Mouse (Mus musculus) limb, embryonic 14.5 days (tissue): ENCODE results near the gene Ust. TPM values are rescaled to one million over a fixed set of nuclear protein-coding genes. Genes with fewer than 3 reads are reported as not detected.

Experiments used
- ATAC-seq: fragments of 200-750 bp; cut with Nextera tagmentation; 2 replicates; pipeline ENCODE4 v1.8.0; 2017; ENCODE audit warnings: low read depth, moderate number of reproducible peaks, moderate TSS enrichment; ENCODE audit not compliant: low FRiP score
- DNase-seq: peaks from one replicate; pipeline ENCODE4 v3.0.0-alpha.2; 2015; ENCODE audit warnings: low spot score
- H3K27ac ChIP-seq: fragments of 300-500 bp; sonication (generic); replicated peaks from 2 replicates; pipeline ENCODE4 v1.5.1; 2014; ENCODE audit warnings: low read depth, mild to moderate bottlenecking, low read length, moderate library complexity, mixed read lengths
- H3K27me3 ChIP-seq: fragments of 300-500 bp; sonication (generic); 2 replicates; pipeline ENCODE4 v1.6.1; 2014; ENCODE audit warnings: low read length, mixed read lengths; ENCODE audit not compliant: control insufficient read depth, insufficient read depth
- H3K36me3 ChIP-seq: fragments of 300-500 bp; sonication (generic); 2 replicates; pipeline ENCODE4 v1.6.1; 2014; ENCODE audit warnings: mild to moderate bottlenecking, low read length, moderate library complexity, mixed read lengths; ENCODE audit not compliant: control insufficient read depth, insufficient read depth
- H3K4me1 ChIP-seq: fragments of 300-500 bp; sonication (generic); 2 replicates; pipeline ENCODE4 v1.6.1; 2014; ENCODE audit warnings: antibody characterized with exemption, low read length, mixed read lengths; ENCODE audit not compliant: control insufficient read depth, insufficient read depth
- H3K4me2 ChIP-seq: fragments of 300-500 bp; sonication (generic); replicated peaks from 2 replicates; pipeline ENCODE4 v1.6.1; 2014; ENCODE audit warnings: low read depth, mild to moderate bottlenecking, low read length, moderate library complexity; ENCODE audit not compliant: severe bottlenecking
- H3K4me3 ChIP-seq: fragments of 300-500 bp; sonication (generic); replicated peaks from 2 replicates; pipeline ENCODE4 v1.5.1; 2014; ENCODE audit warnings: low read length
- H3K9ac ChIP-seq: fragments of 300-500 bp; sonication (generic); 2 replicates; pipeline ENCODE4 v1.6.1; 2014; ENCODE audit warnings: mild to moderate bottlenecking, low read depth, low read length, moderate library complexity; ENCODE audit not compliant: severe bottlenecking
- H3K9me3 ChIP-seq: fragments of 300-500 bp; sonication (generic); 2 replicates; pipeline ENCODE4 v1.6.1; 2016; ENCODE audit warnings: low read length; ENCODE audit not compliant: control insufficient read depth
- POLR2A ChIP-seq: fragments of 200-500 bp; IDR thresholded peaks from 2 replicates; pipeline ENCODE4 v1.8.0; 2012; ENCODE audit warnings: inconsistent platforms, mild to moderate bottlenecking, moderate library complexity, borderline replicate concordance; ENCODE audit not compliant: insufficient read depth, insufficient read length; ENCODE audit errors: extremely low read depth
- WGBS: fragments of 180-500 bp; shearing (Covaris S2); extraction: QIAGEN DNeasy Blood & Tissue Kit; methylation state at CpG from one replicate; pipeline ENCODE4 v1.1.7; 2014; 5-methylcytosine and 5-hydroxymethylcytosine counted together
- polyA plus RNA-seq, 2 experiments: library from polyadenylated mRNA; depleted of rRNA in 1 of 2; stranded (reverse) in 1 of 2; unstranded in 1 of 2; fragments of >200 nt; fragmentation: Nextera tagmentation in 1 of 2; extraction: Ambion mirVana in 1 of 2; gene quantifications; 2 replicates each; pipeline versions ENCODE4 v1.2.1 to v1.2.3; 2012 to 2014

Ust gene
- polyA plus RNA-seq, 2 experiments = 9.9 to 14.5 TPM

- WGBS = 26% methylated on average over 10 of the region's 10 CpGs
- TF ChIP-seq POLR2A = no peak
- no peaks in the 10 kb centered on the region for H3K36me3 ChIP-seq
- no peaks in the 10 kb centered on the region for H3K9me3 ChIP-seq
- H3K4me1 ChIP-seq = peaks cover 23% of the 10 kb centered on the region
- H3K27ac ChIP-seq = peak overlapping the region; percentile 65
- peak; percentile 54 for DNase-seq
- H3K4me3 ChIP-seq = no peak overlapping the region
- no peak overlapping the region for H3K9ac ChIP-seq
- ATAC-seq = no peak; the same call in 1 of the 2 replicates
- H3K4me2 ChIP-seq = peak overlapping the region; percentile 30; the same call in 1 of the 2 replicates
- H3K27me3 ChIP-seq = no peaks in the 10 kb centered on the region
Observed at GRCm38 (mm10) chr10:8213266-8213905, 305.2 kb downstream of the Ust start.

GRCm38 (mm10) chr10:8212611-8213226 is 305.9 kb downstream of the Ust start:
- 75% methylated on average over 11 of the region's 11 CpGs for WGBS
- Histone ChIP-seq H3K9me3 (no peaks in the 10 kb centered on the region), H3K9ac (no peak overlapping the region), H3K4me2 (no peak overlapping the region), H3K36me3 (no peaks in the 10 kb centered on the region), H3K27me3 (no peaks in the 10 kb centered on the region), H3K27ac (no peak overlapping the region), H3K4me3 (no peak overlapping the region), H3K4me1 (peaks cover 23% of the 10 kb centered on the region)
- TF ChIP-seq POLR2A = no peak
- DNase-seq (no peak), ATAC-seq (no peak)

- DNase-seq = no peak
Observed at GRCm38 (mm10) chr10:8211694-8212093, 306.9 kb downstream of the Ust start.

GRCm38 (mm10) chr10:8210366-8210765 is 308.3 kb downstream of the Ust start:
- Histone ChIP-seq H3K4me2 (no peak overlapping the region), H3K9ac (no peak overlapping the region), H3K4me3 (no peak overlapping the region), H3K27me3 (no peaks in the 10 kb centered on the region), H3K36me3 (0 out of 2 replicates have a peak, but pooled peaks cover 9% of the 10 kb centered on the region), H3K4me1 (peaks cover 23% of the 10 kb centered on the region), H3K9me3 (no peaks in the 10 kb centered on the region), H3K27ac (0 out of 2 replicates have a peak overlapping the region, but pooled peaks have one; percentile 19)
- no peak for TF ChIP-seq POLR2A
- WGBS = 80% methylated on average over 3 of the region's 3 CpGs
- DNase-seq (no peak), ATAC-seq (no peak)

More at GRCm38 (mm10) chr10:8211694-8212093, 306.9 kb downstream of the Ust start:
- Histone ChIP-seq H3K27ac (peak overlapping the region; percentile 48; the same call in 1 of the 2 replicates), H3K9me3 (no peaks in the 10 kb centered on the region), H3K27me3 (no peaks in the 10 kb centered on the region), H3K36me3 (0 out of 2 replicates have a peak, but pooled peaks cover 2% of the 10 kb centered on the region), H3K9ac (no peak overlapping the region), H3K4me1 (peaks cover 23% of the 10 kb centered on the region), H3K4me2 (no peak overlapping the region), H3K4me3 (no peak overlapping the region)
- 85% methylated on average over 5 of the region's 5 CpGs for WGBS
- no peak for TF ChIP-seq POLR2A
- ATAC-seq = peak; percentile 31; the same call in 1 of the 2 replicates

- no peak overlapping the region for H3K4me2 ChIP-seq
- no peak overlapping the region for H3K9ac ChIP-seq
- 95% methylated on average over 19 of the region's 19 CpGs for WGBS
- H3K27me3 ChIP-seq = no peaks in the 10 kb centered on the region
- no peak overlapping the region for H3K4me3 ChIP-seq
- ATAC-seq = no peak
- H3K4me1 ChIP-seq = 0 out of 2 replicates have a peak, but pooled peaks cover 3% of the 10 kb centered on the region
- 0 out of 2 replicates have a peak, but pooled peaks cover 9% of the 10 kb centered on the region for H3K36me3 ChIP-seq
- no peak for DNase-seq
- no peaks in the 10 kb centered on the region for H3K9me3 ChIP-seq
- no peak for TF ChIP-seq POLR2A
- no peak overlapping the region for H3K27ac ChIP-seq
Observed at GRCm38 (mm10) chr10:8207358-8207757, 311.3 kb downstream of the Ust start.
